1 mouse cellular context compared by ENCODE assay signal in genomic region chr6:38535366-38535690, GRCm38 (mm10).
TF ChIP-seq lines count a peak whose summit lies in the region.

No protein-coding gene starts in this region.

TF ChIP-seq in MEL, 35 proteins besides CTCF, POLR2A, EP300 and RAD21 (continued from another document):
- TF ChIP-seq BHLHE40 (IDR thresholded peaks at IDR 0.05; ENCODE audit: borderline replicate concordance, low read depth, low read length), result no peak
- no peak for TF ChIP-seq MYB (IDR thresholded peaks at IDR 0.05; ENCODE audit: low read depth, low read length)
- TF ChIP-seq CHD1 (IDR thresholded peaks at IDR 0.05; ENCODE audit: low read depth, low read length), result no peak
- no peak for TF ChIP-seq ZC3H11A (IDR thresholded peaks at IDR 0.05; ENCODE audit: low read depth, low read length)
- no peak for TF ChIP-seq USF1 (IDR thresholded peaks at IDR 0.05; ENCODE audit: low read depth, low read length)
- no peak for TF ChIP-seq SMC3 (IDR thresholded peaks at IDR 0.05; ENCODE audit: low read depth, low read length)
- TF ChIP-seq MAFK (IDR thresholded peaks at IDR 0.05; ENCODE audit: borderline replicate concordance, low read depth, low read length), result no peak
- TF ChIP-seq GATA1 (IDR thresholded peaks at IDR 0.05; ENCODE audit: low read depth, low read length), result no peak
